In genomic region chr10:85739008-85739407, GRCm38 (mm10) we compare ENCODE assay signal across 23 mouse cellular contexts.
DNase-seq lines count a peak whose midpoint lies in the region; ATAC-seq and TF ChIP-seq lines count a peak whose summit lies in the region.
"Had no signal": no experiment of that assay in that cellular context is flagged by ENCODE, and none has a peak within 500 bp of the region (broad histone marks: within the 10 kb centered on the region; RNA-seq: fewer than 3 reads in every experiment).

No protein-coding gene starts in this region.

- H3K27ac ChIP-seq in heart, embryonic 16.5 days (ENCODE audit: low read length), result no peak overlapping the region
- H3K27ac ChIP-seq: embryonic facial prominence, embryonic 13.5 days; forebrain, embryonic 13.5 days; gastrocnemius, adult 2 months; hindbrain, embryonic 14.5 days; limb, embryonic 13.5 days; liver, embryonic 12.5 days; midbrain, embryonic 13.5 days; neural tube, embryonic 12.5 days had no signal

- no peaks in the 10 kb centered on the region for H3K79me2 ChIP-seq in myocyte (ENCODE audit: control insufficient read depth, insufficient read depth)

- no peak overlapping the region for H3K4me3 ChIP-seq in heart, embryonic 16.5 days (ENCODE audit: low read length)
- H3K4me3 ChIP-seq in myocyte, result no peak overlapping the region
- H3K4me3 ChIP-seq: embryonic facial prominence, embryonic 13.5 days; forebrain, embryonic 13.5 days; gastrocnemius, adult 2 months; limb, embryonic 13.5 days; liver, embryonic 12.5 days; midbrain, embryonic 13.5 days; neural tube, embryonic 12.5 days had no signal

- H3K27me3 ChIP-seq in heart, embryonic 16.5 days (ENCODE audit: control insufficient read depth, insufficient read depth, low read length), result no peaks in the 10 kb centered on the region
- H3K27me3 ChIP-seq in myocyte (ENCODE audit: control insufficient read depth, insufficient read depth, insufficient read length), result no peaks in the 10 kb centered on the region
- H3K27me3 ChIP-seq: embryonic facial prominence, embryonic 13.5 days; forebrain, embryonic 13.5 days; limb, embryonic 13.5 days; liver, embryonic 12.5 days; midbrain, embryonic 13.5 days; neural tube, embryonic 12.5 days had no signal

- no peak overlapping the region for H3ac ChIP-seq in myocyte (ENCODE audit: control insufficient read depth, insufficient read length)

- no peak for DNase-seq in heart, postnatal 36 days
- peak; percentile 43 to 59 for DNase-seq in thymus, adult 18-20 months
- DNase-seq in thymus, postnatal 36 days, result peak; percentile 21 to 64
- DNase-seq in lung, postnatal 14 days, result no peak
- no peak for DNase-seq in kidney, postnatal 14 days
- no peak for DNase-seq in Muller cell, postnatal 12 days (ENCODE audit: inconsistent ontology term)
- DNase-seq: cerebellum, adult 11 months; cerebellum, postnatal 14 days; lung, adult 18-20 months; lung, postnatal 10 days; retina, postnatal 1 day; spleen, adult 18-20 months had no signal

- no peaks in the 10 kb centered on the region for H3K36me3 ChIP-seq in heart, embryonic 16.5 days (ENCODE audit: control insufficient read depth, insufficient read depth)
- no peaks in the 10 kb centered on the region for H3K36me3 ChIP-seq in myocyte (ENCODE audit: control insufficient read depth, insufficient read depth)
- H3K36me3 ChIP-seq: embryonic facial prominence, embryonic 13.5 days; limb, embryonic 13.5 days; liver, embryonic 12.5 days; midbrain, embryonic 13.5 days; neural tube, embryonic 12.5 days had no signal

- H3K4me1 ChIP-seq in heart, embryonic 16.5 days (ENCODE audit: control insufficient read depth, insufficient read depth, low read length), result no peaks in the 10 kb centered on the region
- H3K4me1 ChIP-seq: forebrain, embryonic 13.5 days; limb, embryonic 13.5 days; liver, embryonic 12.5 days; midbrain, embryonic 13.5 days; neural tube, embryonic 12.5 days had no signal

- H3K4me2 ChIP-seq in heart, embryonic 16.5 days (ENCODE audit: low read depth, low read length), result no peak overlapping the region
- peak overlapping the region; percentile 78 for H3K4me2 ChIP-seq in myocyte (ENCODE audit: low read depth)
- H3K4me2 ChIP-seq: embryonic facial prominence, embryonic 13.5 days; forebrain, embryonic 13.5 days; hindbrain, embryonic 14.5 days; limb, embryonic 13.5 days; liver, embryonic 12.5 days; midbrain, embryonic 13.5 days; neural tube, embryonic 12.5 days had no signal

- intact Hi-C loops in heart, postnatal 36 days (cut with DNase I), result no loop called here

- 51% methylated on average over 3 of the region's 3 CpGs for WGBS in heart, embryonic 16.5 days

- peak; percentile 49; the same call in 1 of the 2 replicates for ATAC-seq in heart, embryonic 16.5 days (replicated peaks; ENCODE audit: extremely low read depth, insufficient read depth, low FRiP score)
- ATAC-seq: forebrain, embryonic 13.5 days; inflammation-experienced regulatory T-cells, adult 6 months; liver, embryonic 12.5 days; midbrain, embryonic 13.5 days had no signal

- H3K9me3 ChIP-seq in heart, embryonic 16.5 days (replicated peaks; ENCODE audit: control insufficient read depth, low read length), result no peaks in the 10 kb centered on the region
- H3K9me3 ChIP-seq: embryonic facial prominence, embryonic 13.5 days; forebrain, embryonic 13.5 days; limb, embryonic 13.5 days; liver, embryonic 12.5 days; midbrain, embryonic 13.5 days; neural tube, embryonic 12.5 days had no signal

- no peak for TF ChIP-seq POLR2A in myocyte (IDR thresholded peaks at IDR 0.05; ENCODE audit: insufficient read length, low read depth)

- no peak overlapping the region for H3K9ac ChIP-seq in heart, embryonic 16.5 days (ENCODE audit: low read length)
- H3K9ac ChIP-seq: embryonic facial prominence, embryonic 13.5 days; forebrain, embryonic 13.5 days; hindbrain, embryonic 14.5 days; limb, embryonic 13.5 days; liver, embryonic 12.5 days; midbrain, embryonic 13.5 days; neural tube, embryonic 12.5 days had no signal

TF ChIP-seq in myocyte, 11 proteins besides CTCF, POLR2A, EP300 and RAD21:
- TF ChIP-seq SRF (IDR thresholded peaks at IDR 0.05; ENCODE audit: control insufficient read depth, insufficient read length, low read depth), result peak; percentile 57
- TF ChIP-seq USF1 (IDR thresholded peaks at IDR 0.05; ENCODE audit: low read depth), result no peak
- no peak for TF ChIP-seq E2F4 (IDR thresholded peaks at IDR 0.05; ENCODE audit: insufficient read depth)
- TF ChIP-seq MAX (IDR thresholded peaks at IDR 0.05; ENCODE audit: low read depth), result no peak
- TF ChIP-seq POLR2AphosphoS2 (IDR thresholded peaks at IDR 0.05; ENCODE audit: insufficient read length, low read depth), result no peak
- no peak for TF ChIP-seq TCF3 (IDR thresholded peaks at IDR 0.05; ENCODE audit: insufficient read length, low read depth)
- peak in 1 of 3 experiments; percentile 47 for TF ChIP-seq MYOG (IDR thresholded peaks at IDR 0.05; ENCODE audit: control insufficient read depth in 1 of 3, insufficient read depth in 1 of 3, insufficient read length in 2 of 3, low read depth in 2 of 3)
- TF ChIP-seq MYOD1 (IDR thresholded peaks at IDR 0.05; ENCODE audit: control insufficient read depth in 1 of 3, insufficient read length in 2 of 3, low read depth in 2 of 3), result no peak
- no peak for TF ChIP-seq REST (IDR thresholded peaks at IDR 0.05; ENCODE audit: insufficient read depth, insufficient read length)
- no peak for TF ChIP-seq CEBPB (IDR thresholded peaks at IDR 0.05; ENCODE audit: insufficient read depth, poor library complexity, severe bottlenecking)
- TF ChIP-seq TCF12 (IDR thresholded peaks at IDR 0.05; ENCODE audit: insufficient read depth, poor library complexity, severe bottlenecking), result no peak

Comparison
In these comparisons a context has a peak if more than half of its experiments do, and no peak if none do; other contexts are left out.
1. DNase-seq: peak in thymus, adult 18-20 months (2 of 2) and thymus, postnatal 36 days (2 of 2); none in heart, postnatal 36 days (0 of 2), lung, postnatal 14 days (single experiment), kidney, postnatal 14 days (single experiment) and Muller cell, postnatal 12 days (single experiment).